Mouse (Mus musculus) lung, postnatal 4 days (tissue): ENCODE measurements at regions not wholly inside any gene's neighbourhood (a gene's known extent, or its start where the extent isn't known, plus 50 kb on each side); places are given as distances from the start of the nearest gene placed in this dataset.
"Not testable (repeated sequence)": the region's sequence is repeated elsewhere in the genome, so short reads cannot be mapped to it uniquely, and the experiment has no call there.

Experiments
- DNase-seq, 2 experiments: peaks; one replicate each; pipeline ENCODE4 v3.0.0; 2021

DNA sequence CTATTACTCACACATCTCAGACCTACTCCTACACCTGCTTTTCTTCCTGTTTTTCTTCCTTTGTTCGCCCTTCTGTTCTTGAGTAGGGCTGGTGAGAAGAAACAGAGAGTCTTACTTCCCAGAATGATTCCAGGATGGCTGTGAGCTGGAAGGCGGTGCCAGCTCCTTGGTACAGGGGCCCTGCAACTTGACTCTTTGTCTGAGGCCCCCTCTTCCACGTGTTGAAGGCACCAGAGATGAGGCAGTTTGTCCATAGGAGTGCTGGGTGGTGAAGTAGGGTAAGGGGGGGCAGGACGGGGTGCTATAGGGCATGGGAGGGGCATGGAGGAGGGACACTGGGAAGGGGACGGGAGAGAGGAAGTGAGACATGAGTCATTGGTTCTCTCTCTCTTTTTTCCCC is 60.8 kb downstream of the Dmrta2 start:
- DNase-seq: no peak

DNA sequence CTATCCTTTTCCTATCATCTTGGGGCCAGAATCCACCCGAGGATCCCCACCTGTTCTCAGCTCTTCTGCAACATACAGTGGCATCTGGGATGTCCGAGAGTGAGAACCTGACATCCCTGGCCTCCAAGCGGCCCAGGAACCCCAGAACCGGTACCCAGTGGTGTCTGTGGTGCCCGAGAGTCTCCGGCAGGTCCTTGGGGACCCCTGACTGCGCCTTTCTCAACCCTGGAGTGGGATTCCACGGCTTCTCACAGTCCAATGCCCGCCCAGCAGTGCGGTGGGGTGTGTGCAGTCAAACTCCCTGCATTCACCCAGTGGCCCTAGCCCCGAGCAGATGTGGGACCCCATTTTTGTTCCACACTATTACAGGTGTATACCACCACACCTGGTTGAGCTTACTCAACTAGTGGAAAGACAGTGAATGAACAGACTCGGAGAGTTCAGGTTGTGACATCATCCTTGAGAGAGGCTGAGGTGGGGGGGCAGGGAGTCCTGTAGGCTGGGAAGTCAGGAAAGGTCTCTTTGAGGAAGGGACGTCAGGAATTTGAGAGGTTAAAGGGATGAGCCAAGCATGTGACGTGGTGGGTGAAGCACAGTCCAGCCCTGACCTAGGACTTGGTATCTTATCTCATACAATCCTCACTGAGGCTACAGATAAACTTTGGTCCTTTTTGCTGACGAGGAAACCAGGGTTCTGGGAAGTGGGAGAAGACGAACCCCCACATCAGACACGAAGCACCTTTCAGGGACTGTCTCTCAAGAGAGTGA is 67.2 kb downstream of the Dmrta2 start:
- DNase-seq: no peak

- DNase-seq: no peak
Observed at GRCm38 (mm10) chr4:110045651-110046269, 67.9 kb downstream of the Dmrta2 start.

GRCm38 (mm10) chr4:110046270-110046651 is 68.4 kb downstream of the Dmrta2 start:
- DNase-seq: no peak

DNA sequence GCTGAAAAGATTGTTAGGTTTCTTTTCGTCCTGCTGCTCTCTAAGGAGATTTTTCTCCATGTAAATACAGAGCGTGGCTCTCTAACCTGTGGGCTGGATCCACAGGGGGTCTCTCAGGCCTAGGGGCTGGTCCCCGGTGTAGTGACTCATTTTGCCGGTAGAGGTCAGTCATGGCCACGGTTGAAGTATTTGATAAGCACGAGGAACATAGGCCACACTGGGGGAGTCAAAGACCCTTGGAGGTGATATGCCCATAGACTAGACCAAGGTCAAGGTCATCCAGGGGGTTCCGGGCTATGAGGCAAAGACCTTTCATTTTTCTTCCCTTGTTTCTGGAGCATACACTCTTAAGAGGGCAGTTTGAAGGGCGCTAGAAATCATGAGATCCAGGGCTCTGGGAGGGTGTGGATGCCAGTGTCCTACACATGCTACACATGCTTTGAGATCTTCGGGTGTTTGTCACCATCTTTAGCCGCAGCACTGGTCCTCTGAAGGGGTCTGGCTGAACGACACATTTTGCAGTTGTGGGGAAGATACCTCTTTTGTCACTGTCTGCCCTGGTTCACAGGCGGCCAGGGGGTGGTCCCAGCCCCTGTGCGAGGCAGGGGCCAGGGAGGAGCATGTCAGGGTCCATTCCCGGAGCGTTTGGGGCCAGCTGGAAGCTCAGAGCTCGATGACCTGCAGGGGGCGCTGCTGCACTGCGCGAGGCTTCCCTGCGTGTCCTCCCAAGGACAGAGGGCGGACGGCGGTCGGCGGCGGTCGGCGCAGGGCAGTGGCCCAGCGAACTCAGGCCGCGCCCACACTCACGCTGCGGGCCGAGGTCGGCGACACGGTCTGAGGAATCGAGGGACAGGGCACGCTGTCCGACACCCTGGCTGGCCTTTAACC is 72.8 kb downstream of the Dmrta2 start:
- peak; percentile 83 to 84 for DNase-seq

DNA sequence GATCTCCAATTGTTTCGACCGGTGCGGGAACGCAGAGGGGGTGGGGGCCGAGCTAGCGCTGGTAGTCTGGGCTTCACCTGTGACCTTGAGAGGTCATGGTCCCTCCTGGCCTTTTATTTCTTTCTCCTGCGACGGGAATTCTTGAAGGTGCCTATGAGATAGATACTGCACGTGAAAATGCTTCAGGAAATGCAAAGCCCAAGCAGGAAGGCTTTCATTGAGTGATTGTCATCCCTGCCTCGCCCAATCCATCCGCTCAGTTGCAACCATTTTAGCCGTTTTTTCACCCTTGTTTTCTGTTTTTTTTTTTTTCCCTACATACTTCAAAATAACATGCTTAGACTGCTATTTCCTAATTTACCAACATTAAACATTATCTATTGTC is 73.4 kb downstream of the Dmrta2 start:
- DNase-seq: no peak

DNA sequence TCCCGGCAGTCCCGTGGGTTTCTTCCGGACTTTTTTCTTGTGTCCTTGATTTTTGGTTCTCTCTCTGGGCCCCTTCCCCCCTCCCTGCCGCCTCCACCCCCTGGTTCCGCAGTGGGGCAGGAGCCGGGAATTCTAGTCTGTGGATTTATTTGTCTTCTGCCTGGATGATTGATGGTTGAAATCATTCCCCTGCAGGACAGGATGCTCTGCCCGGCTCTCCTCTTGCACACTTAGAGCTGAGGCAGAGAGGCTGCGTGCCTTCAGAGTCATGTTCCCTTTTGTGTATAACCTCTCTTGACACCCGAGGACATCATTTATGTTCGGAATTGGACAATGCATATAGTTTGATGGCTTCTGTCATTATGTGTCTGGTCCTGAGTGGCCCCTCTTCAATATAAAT is 74.0 kb downstream of the Dmrta2 start:
- DNase-seq: no peak

GRCm38 (mm10) chr4:110052998-110053397 is 75.1 kb downstream of the Dmrta2 start:
- DNase-seq: no peak

DNA sequence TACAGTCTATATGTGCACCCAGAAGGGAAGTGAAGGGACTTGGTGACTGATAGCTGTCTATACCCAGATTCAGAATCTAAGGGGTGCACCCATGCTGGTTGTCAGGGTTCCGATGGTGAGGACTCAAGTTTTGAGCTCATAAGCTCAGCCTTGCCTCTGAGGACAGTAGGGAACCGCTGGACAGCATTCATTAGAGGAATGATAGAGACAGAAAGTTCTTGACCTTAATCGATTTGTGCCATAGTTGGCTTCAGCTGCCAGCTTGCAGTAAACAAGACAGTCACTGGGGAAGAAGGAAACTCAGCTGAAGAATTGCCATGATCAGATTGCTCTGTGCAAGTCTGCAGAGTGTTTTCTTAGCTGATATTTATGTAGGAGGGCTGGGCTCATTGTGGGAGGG is 96.0 kb downstream of the Dmrta2 start:
- no peak for DNase-seq

DNA sequence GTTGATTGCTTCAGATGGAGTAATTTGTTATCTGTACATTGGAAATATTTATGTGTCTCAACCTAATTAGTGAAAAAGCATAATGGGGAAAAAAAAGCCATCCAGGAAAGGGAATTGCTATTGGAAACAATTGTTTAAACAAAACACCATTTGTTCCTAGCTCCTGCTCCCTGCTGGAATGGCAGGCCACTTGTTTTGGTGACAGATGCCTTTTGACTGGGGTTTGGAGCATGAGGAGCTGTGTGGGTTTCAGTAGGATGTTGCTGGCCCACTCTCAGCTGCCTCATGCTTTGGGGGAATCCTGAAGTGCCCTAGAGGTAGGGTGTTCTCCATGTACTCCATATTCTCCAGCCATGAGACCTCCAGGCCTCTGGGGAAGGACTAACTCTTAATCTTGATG is 105.5 kb downstream of the Dmrta2 start:
- DNase-seq: no peak

- DNase-seq: peak; percentile 52 to 55
Observed at GRCm38 (mm10) chr4:110087570-110088247, 109.9 kb downstream of the Dmrta2 start.

GRCm38 (mm10) chr4:110093040-110093820 is 115.4 kb downstream of the Dmrta2 start:
- no peak for DNase-seq

- DNase-seq: no peak
Observed at GRCm38 (mm10) chr4:110094541-110094940, 116.7 kb downstream of the Dmrta2 start.

- no peak for DNase-seq
Observed at GRCm38 (mm10) chr4:110095760-110096593, 118.1 kb downstream of the Dmrta2 start.

DNA sequence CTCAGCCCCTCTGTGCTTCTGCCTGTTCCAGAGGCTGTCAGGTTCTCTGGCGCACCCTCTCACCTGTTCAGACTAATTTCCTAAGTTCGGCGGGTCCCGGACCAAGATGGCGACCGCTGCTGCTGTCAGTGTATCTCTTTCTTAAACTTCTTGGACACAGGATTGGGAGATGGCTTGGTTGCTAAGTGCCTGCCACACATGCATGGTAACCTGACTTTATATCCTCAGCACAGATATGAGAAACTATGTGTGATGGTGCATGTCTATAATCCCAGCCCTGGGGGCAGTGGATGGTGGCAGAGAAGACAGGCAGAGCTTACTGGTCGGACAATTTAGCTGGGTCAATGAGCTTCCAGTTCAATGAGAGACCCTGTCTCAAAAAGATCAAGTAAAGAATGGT is 126.3 kb downstream of the Dmrta2 start:
- DNase-seq: not testable (repeated sequence)

- no peak for DNase-seq
Observed at GRCm38 (mm10) chr4:110106620-110107243, 128.9 kb downstream of the Dmrta2 start.

DNA sequence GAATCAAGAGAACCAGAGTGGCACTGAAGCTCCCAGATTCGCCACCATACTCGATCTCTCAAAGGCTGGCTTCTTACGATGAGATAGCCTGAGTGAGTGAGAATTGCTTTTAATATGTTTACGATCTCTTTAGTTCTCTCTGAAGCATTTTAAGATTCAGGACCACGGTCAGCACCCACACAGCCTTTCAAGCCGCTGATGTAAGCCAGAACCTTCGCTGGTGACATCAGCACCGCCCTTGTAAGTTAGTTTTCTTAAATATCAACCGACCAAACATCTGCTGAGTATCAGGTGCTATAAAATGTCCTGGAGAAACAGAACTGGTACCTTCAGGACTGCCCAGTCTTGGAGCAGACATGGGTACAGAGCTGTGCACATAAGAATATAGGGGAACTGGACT is 141.6 kb downstream of the Dmrta2 start:
- DNase-seq: no peak

DNA sequence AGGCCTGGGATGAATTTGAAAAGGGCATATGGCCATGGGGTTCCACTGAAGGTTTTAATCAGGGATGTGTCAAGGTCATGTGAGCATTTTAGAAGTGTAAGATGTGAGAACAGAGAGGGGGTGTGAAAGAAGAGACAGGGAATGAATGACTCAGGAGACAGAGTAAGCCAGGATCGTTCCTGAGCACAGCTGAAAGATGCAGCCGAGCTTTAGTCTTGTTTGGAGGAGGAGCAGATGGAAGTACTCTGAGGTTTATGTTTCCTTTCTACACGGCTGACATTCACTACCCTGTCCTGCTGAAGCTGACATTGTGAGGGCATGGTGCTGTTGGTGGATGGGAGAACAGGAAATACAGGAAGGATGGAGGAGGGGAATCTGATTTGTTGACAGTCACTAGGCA is 142.0 kb downstream of the Dmrta2 start:
- no peak for DNase-seq

DNA sequence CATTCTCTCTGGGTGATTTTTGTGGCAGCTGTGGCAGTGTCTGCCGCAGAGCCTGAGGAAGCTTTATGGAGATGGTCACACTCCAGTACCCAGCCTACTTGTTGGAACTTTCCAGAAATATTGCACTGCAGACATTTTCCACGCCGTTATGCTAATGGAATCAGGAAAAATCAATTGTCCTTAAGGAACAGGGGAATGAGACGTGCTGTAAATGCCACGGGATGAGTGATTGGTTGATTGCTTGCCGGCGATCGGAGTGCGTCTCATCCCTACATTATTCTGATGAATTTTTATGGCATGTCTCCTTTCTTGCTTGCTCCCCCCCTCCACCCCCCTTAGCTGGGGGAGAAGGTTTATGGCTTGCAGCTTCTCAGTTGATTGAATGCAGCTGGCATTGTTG is 142.9 kb downstream of the Dmrta2 start:
- no peak for DNase-seq

DNA sequence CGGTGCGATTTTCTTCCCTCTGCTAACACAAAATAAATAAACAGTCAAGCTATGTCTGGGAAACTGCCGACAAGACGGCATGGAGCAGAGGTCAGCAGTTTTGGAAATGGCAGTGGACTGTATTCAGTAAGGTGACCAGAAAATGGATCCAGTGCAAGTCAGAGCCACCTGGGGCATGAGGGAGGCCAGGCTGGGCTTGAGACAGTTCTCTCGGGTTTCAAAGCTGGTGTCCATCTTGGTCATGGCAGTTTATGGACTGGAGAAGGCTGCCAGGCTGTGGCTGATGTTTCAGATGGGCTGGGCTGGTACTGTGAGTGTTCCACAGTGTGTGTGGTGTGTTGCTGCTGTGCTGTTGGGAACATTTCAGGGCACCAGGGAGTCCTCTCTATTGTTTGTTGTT is 143.6 kb downstream of the Dmrta2 start:
- no peak for DNase-seq
